Mouse (Mus musculus): ENCODE measurements around the gene 6330409D20Rik.

GRCm38 (mm10) chr2:32714117-32714986 lies 26.5 kb downstream of the 6330409D20Rik start:
- TF ChIP-seq GATA1 (IDR thresholded peaks at IDR 0.05; ENCODE audit: borderline replicate concordance, low read length) (no peak), TAL1 (conservative IDR thresholded peaks at IDR 0.05; ENCODE audit: low read depth, low read length) (no peak)
